Mouse (Mus musculus): ENCODE data around the gene Evpl. TPM values are rescaled to one million over a fixed set of nuclear protein-coding genes. Genes with fewer than 3 reads are reported as not detected.

Evpl gene
- polyA plus RNA-seq, 1 experiment = not detected

DNA sequence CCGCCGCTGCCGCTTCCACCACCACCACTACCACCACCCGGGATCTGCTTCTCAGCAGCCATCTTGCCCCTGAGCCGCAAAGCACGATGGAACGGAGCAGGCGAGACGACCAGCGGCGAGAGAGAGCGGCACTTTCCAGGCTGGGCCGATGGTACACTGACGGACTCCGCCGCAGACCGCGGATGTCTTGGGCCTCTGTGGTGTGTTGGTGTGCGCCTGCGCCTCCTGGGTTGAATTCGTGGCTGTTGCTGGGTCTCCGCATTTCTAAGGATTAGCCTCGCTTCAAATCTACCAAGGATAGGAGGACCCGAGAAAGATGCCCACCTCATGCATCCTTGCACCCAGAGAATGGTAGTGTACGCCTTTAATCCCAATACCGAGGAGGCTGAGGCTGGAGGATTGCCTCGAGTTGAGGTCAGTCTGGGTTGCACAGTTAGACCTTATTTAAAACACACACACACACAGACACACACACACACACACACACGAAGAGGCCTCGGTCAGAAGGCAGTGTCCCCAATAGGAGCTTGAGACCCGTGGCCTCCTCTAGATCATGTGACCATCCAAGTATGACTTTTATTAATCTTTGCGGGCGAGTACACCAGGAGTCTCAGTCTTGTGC lies 36.3 kb upstream of the Evpl start, which contains the start of gene Srp68:
Gene Srp68, minus strand, starts transcription at position 173 of the 622 bp plus-strand sequence.
- Histone ChIP-seq H3K4me3 (ENCODE audit: insufficient read depth, low read length) (peak within 1 kb of the TSS; percentile 95), H3K27ac (ENCODE audit: insufficient read depth, low read depth, low read length) (peak within 1 kb of the TSS; percentile 91), H3K4me1 (ENCODE audit: control insufficient read depth, insufficient read depth, low read length) (peaks cover 10% of the 10 kb centered on the region)
- TF ChIP-seq CTCF (IDR thresholded peaks at IDR 0.05; ENCODE audit: low read depth, low read length) = no peak
- no peak for TF ChIP-seq POLR2A (IDR thresholded peaks at IDR 0.05; ENCODE audit: borderline replicate concordance, low read depth, low read length)

- peaks cover 10% of the 10 kb centered on the region for H3K4me1 ChIP-seq (ENCODE audit: control insufficient read depth, insufficient read depth, low read length)
- peak overlapping the region; percentile 91 for H3K27ac ChIP-seq (ENCODE audit: insufficient read depth, low read depth, low read length)
- peak overlapping the region; percentile 95 for H3K4me3 ChIP-seq (ENCODE audit: insufficient read depth, low read length)
- TF ChIP-seq CTCF (IDR thresholded peaks at IDR 0.05; ENCODE audit: low read depth, low read length) = no peak
- TF ChIP-seq POLR2A (IDR thresholded peaks at IDR 0.05; ENCODE audit: borderline replicate concordance, low read depth, low read length) = no peak
These were observed 35.7 kb upstream of the Evpl start for GRCm38 (mm10) chr11:116273469-116274044.

DNA sequence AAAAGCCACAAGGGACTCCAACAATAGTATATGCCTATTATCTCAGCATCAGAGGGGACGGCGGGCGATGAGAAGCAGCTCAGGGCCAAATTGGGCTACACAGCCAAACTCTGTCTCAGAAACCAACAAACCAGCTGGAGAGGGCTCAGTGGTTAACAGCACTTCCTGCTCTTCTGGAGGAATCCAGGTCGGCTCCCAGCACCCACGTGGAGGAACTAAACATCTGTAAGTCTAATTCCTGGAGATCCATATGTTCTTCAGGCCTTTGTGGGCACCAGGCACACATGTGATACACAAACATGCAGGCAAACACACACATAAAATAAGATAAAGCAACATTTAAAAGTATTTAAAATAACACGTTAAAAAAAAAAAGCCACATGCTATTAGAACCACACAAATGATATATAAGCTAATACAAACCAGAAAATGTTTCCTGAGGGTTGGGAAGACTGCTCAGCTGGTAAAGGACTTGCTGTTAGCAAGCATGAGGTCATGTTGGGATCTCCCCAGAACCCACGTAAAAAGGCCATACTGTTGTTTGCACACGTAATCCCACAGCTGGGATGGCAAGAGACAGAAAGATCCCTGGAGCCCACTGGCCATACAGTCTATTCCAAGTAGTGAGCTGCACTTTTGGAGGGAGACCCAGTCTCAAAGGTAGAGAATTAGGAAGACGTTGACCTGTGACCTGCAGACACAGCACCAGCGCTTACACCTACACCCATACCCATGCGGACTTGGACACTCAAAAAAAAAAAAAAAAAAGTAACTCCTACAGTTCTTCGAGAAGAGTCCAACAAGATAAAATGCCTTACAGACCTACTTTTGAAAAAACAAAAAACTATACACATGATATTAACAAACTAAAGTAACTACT lies 35.0 kb upstream of the Evpl start:
- TF ChIP-seq POLR2A (IDR thresholded peaks at IDR 0.05; ENCODE audit: borderline replicate concordance, low read depth, low read length) (no peak), CTCF (IDR thresholded peaks at IDR 0.05; ENCODE audit: low read depth, low read length) (no peak)
- H3K4me1 ChIP-seq (ENCODE audit: control insufficient read depth, insufficient read depth, low read length) = peaks cover 10% of the 10 kb centered on the region
- no peak overlapping the region for H3K27ac ChIP-seq (ENCODE audit: insufficient read depth, low read depth, low read length)
- H3K4me3 ChIP-seq (ENCODE audit: insufficient read depth, low read length) = peak overlapping the region; percentile 95

DNA sequence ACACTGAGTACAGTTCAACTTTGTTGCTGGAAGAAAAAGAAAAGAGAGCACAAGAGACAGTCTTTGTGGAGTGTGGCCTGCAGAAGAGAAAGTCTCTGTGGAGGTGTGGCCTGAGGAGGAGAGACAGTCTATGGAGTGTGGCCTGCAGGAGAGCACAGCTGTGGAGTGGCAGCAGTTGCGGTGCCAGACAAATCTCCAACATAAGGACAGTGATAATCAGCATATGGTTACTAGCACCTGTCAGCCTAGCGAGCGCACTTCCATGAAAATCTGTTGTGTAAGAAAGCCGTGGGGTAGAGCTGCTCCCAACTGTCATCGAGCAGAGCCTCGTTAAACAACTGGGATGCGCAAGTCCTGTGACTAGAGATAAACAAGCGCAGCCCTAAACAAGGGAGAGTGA lies 31.7 kb upstream of the Evpl start:
- no peak for TF ChIP-seq POLR2A (IDR thresholded peaks at IDR 0.05; ENCODE audit: borderline replicate concordance, low read depth, low read length)
- peaks cover 11% of the 10 kb centered on the region for H3K4me1 ChIP-seq (ENCODE audit: control insufficient read depth, insufficient read depth, low read length)

DNA sequence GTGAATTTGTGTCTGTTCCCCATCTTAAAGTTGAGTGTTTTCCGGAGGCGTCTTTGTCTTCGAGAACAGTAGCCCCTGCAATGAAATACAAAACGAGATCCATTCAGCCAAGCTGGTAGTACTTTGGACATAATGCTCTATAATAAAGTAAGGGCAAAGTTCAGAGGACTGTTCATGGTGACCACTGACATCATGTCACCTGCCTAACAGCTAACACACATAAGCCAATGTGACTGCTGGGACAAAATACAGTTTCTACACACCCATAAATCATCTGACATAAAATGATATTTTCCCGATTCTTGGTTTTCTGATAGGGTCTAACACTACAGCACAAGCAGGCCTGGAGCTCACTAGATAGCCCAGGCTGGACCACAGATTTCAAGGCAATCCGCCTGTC lies 30.4 kb upstream of the Evpl start:
- Histone ChIP-seq H3K4me3 (ENCODE audit: insufficient read depth, low read length) (no peak overlapping the region), H3K27ac (ENCODE audit: insufficient read depth, low read depth, low read length) (no peak overlapping the region), H3K4me1 (ENCODE audit: control insufficient read depth, insufficient read depth, low read length) (peaks cover 11% of the 10 kb centered on the region)
- TF ChIP-seq POLR2A (IDR thresholded peaks at IDR 0.05; ENCODE audit: borderline replicate concordance, low read depth, low read length) = no peak

More for the DNA sequence above, 31.7 kb upstream of the Evpl start:
- Histone ChIP-seq H3K4me3 (ENCODE audit: insufficient read depth, low read length) (no peak overlapping the region), H3K27ac (ENCODE audit: insufficient read depth, low read depth, low read length) (no peak overlapping the region)

GRCm38 (mm10) chr11:116267637-116268036 lies 29.8 kb upstream of the Evpl start:
- Histone ChIP-seq H3K4me1 (ENCODE audit: control insufficient read depth, insufficient read depth, low read length) (peaks cover 10% of the 10 kb centered on the region), H3K4me3 (ENCODE audit: insufficient read depth, low read length) (no peak overlapping the region), H3K27ac (ENCODE audit: insufficient read depth, low read depth, low read length) (no peak overlapping the region)
- TF ChIP-seq CTCF (IDR thresholded peaks at IDR 0.05; ENCODE audit: low read depth, low read length) (no peak), POLR2A (IDR thresholded peaks at IDR 0.05; ENCODE audit: borderline replicate concordance, low read depth, low read length) (no peak)

GRCm38 (mm10) chr11:116265850-116266249 lies 28.0 kb upstream of the Evpl start:
- no peak overlapping the region for H3K27ac ChIP-seq (ENCODE audit: insufficient read depth, low read depth, low read length)
- TF ChIP-seq POLR2A (IDR thresholded peaks at IDR 0.05; ENCODE audit: borderline replicate concordance, low read depth, low read length) (no peak), CTCF (IDR thresholded peaks at IDR 0.05; ENCODE audit: low read depth, low read length) (no peak)
- no peak overlapping the region for H3K4me3 ChIP-seq (ENCODE audit: insufficient read depth, low read length)
- H3K4me1 ChIP-seq (ENCODE audit: control insufficient read depth, insufficient read depth, low read length) = peaks cover 4% of the 10 kb centered on the region

DNA sequence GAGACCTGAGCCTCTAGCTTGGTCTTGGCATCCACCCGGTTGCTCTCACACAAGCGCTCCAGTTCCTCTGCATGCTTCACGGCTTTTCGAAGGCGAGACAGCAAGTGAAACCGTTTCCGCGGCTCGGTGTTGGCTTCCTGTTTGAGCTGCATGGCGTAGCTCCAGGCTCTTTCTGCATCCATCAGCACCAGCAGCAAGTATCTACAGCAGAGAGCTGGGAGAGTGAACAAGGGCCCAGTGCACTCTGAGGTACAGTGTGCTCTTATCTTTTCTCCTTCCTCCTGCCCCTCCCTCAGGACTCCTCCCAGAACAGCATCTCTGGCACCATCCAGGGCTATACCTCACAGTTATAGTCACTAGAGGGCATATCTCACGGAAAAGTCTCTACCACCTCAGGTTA lies 27.5 kb upstream of the Evpl start:
- H3K4me3 ChIP-seq (ENCODE audit: insufficient read depth, low read length) = no peak overlapping the region
- H3K27ac ChIP-seq (ENCODE audit: insufficient read depth, low read depth, low read length) = no peak overlapping the region
- H3K4me1 ChIP-seq (ENCODE audit: control insufficient read depth, insufficient read depth, low read length) = peaks cover 4% of the 10 kb centered on the region
- no peak for TF ChIP-seq POLR2A (IDR thresholded peaks at IDR 0.05; ENCODE audit: borderline replicate concordance, low read depth, low read length)
- TF ChIP-seq CTCF (IDR thresholded peaks at IDR 0.05; ENCODE audit: low read depth, low read length) = no peak

DNA sequence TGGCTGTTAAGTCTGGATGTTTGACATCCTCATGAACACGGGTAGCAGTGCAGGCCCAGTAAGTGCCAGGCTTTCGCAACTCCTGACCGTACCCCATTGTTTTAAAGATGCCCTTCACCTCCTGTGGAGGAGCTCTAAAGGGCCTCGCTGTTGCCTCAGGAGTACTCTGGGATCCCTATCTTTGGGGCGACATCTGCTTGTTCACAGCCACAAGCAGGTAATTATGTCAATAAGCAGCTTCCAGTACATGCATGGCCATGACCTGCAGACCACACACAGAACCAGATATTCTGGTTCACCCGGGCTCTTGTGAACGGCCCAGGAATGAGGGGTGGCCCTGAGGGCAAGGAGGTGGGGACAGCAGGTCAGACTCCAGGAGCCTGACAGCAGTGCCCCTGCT lies 22.4 kb upstream of the Evpl start:
- Histone ChIP-seq H3K27ac (ENCODE audit: insufficient read depth, low read depth, low read length) (no peak overlapping the region), H3K4me1 (ENCODE audit: control insufficient read depth, insufficient read depth, low read length) (peaks cover 3% of the 10 kb centered on the region), H3K4me3 (ENCODE audit: insufficient read depth, low read length) (no peak overlapping the region)
- TF ChIP-seq CTCF (IDR thresholded peaks at IDR 0.05; ENCODE audit: low read depth, low read length) (no peak), POLR2A (IDR thresholded peaks at IDR 0.05; ENCODE audit: borderline replicate concordance, low read depth, low read length) (no peak)

- H3K4me1 ChIP-seq (ENCODE audit: control insufficient read depth, insufficient read depth, low read length) = peaks cover 11% of the 10 kb centered on the region
- no peak overlapping the region for H3K4me3 ChIP-seq (ENCODE audit: insufficient read depth, low read length)
- no peak overlapping the region for H3K27ac ChIP-seq (ENCODE audit: insufficient read depth, low read depth, low read length)
- TF ChIP-seq POLR2A (IDR thresholded peaks at IDR 0.05; ENCODE audit: borderline replicate concordance, low read depth, low read length) (no peak), CTCF (IDR thresholded peaks at IDR 0.05; ENCODE audit: low read depth, low read length) (no peak)
These were observed 21.6 kb upstream of the Evpl start for GRCm38 (mm10) chr11:116259461-116259860.

Data from bone marrow macrophage, adult 2 months (primary cell).